Mouse (Mus musculus): ENCODE results near the gene E4f1. TPM values are rescaled to one million over a fixed set of nuclear protein-coding genes. Genes with fewer than 3 reads are reported as not detected.

Gene E4f1
- polyA plus RNA-seq, 1 experiment from 2014 or later, result 39.7 TPM

DNA sequence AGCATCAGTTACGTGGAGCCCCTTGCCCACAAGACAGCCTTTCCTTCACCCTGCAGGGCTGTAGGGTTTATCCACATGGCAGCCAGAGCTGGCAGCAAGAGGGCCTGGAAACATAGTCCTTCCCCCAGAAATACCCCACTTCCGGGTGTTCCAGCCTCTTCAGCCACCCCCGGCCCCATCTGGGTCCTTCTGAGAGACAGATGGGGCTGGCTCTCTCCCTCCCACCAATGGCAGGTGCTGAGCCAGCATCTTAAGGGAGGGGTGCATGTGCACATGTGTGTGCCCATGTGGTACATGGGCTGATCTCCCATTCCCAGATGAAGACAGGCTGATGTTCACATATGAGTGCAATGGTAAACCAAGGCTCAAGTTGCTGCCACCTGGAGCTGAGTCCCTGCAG, 25.3 kb upstream of the E4f1 start:
- 84% methylated on average over 3 of the region's 3 CpGs for WGBS
- H3K9me3 ChIP-seq, result no peaks in the 10 kb centered on the region
- peaks cover 45% of the 10 kb centered on the region for H3K36me3 ChIP-seq
- peaks cover 24% of the 10 kb centered on the region for H3K4me1 ChIP-seq (replicated peaks)
- H3K9ac ChIP-seq, result 0 out of 2 replicates have a peak overlapping the region, but pooled peaks have one; percentile 17
- ATAC-seq (ENCODE audit: low read depth), result no peak
- H3K27ac ChIP-seq (replicated peaks), result no peak overlapping the region; the same call in 1 of the 2 replicates
- H3K4me2 ChIP-seq, result no peak overlapping the region
- no peak overlapping the region for H3K4me3 ChIP-seq
- H3K27me3 ChIP-seq, result no peaks in the 10 kb centered on the region

- Histone ChIP-seq H3K4me1 (replicated peaks) (peaks cover 31% of the 10 kb centered on the region), H3K9me3 (no peaks in the 10 kb centered on the region), H3K36me3 (peaks cover 40% of the 10 kb centered on the region), H3K9ac (no peak overlapping the region), H3K4me3 (no peak overlapping the region), H3K27ac (replicated peaks) (no peak overlapping the region; the same call in 1 of the 2 replicates), H3K4me2 (no peak overlapping the region), H3K27me3 (no peaks in the 10 kb centered on the region)
- WGBS, result 32% methylated on average over 2 of the region's 2 CpGs
- ATAC-seq (ENCODE audit: low read depth), result no peak
Observed at GRCm38 (mm10) chr17:24494627-24495335, 24.7 kb upstream of the E4f1 start.

GRCm38 (mm10) chr17:24490399-24490798, 20.3 kb upstream of the E4f1 start:
- WGBS, result 67% methylated on average over 4 of the region's 4 CpGs
- Histone ChIP-seq H3K4me2 (peak overlapping the region; percentile 85), H3K4me3 (peak overlapping the region; percentile 78), H3K27ac (replicated peaks) (peak overlapping the region; percentile 98; the same call in 1 of the 2 replicates), H3K27me3 (no peaks in the 10 kb centered on the region), H3K9ac (peak overlapping the region; percentile 97), H3K4me1 (replicated peaks) (peaks cover 51% of the 10 kb centered on the region), H3K36me3 (no peaks in the 10 kb centered on the region), H3K9me3 (no peaks in the 10 kb centered on the region)
- ATAC-seq (ENCODE audit: low read depth), result no peak

- Histone ChIP-seq H3K27me3 (no peaks in the 10 kb centered on the region), H3K27ac (replicated peaks) (peak overlapping the region; percentile 98), H3K4me1 (replicated peaks) (peaks cover 46% of the 10 kb centered on the region), H3K4me2 (peak overlapping the region; percentile 85), H3K4me3 (peak overlapping the region; percentile 78), H3K36me3 (no peaks in the 10 kb centered on the region), H3K9me3 (no peaks in the 10 kb centered on the region), H3K9ac (peak overlapping the region; percentile 97)
- WGBS, result 8% methylated on average over 19 of the region's 19 CpGs
- ATAC-seq (ENCODE audit: low read depth), result peak; percentile 62
Observed at GRCm38 (mm10) chr17:24489265-24490030, 19.3 kb upstream of the E4f1 start.

GRCm38 (mm10) chr17:24488662-24489264, 18.6 kb upstream of the E4f1 start:
- Histone ChIP-seq H3K9ac (peak overlapping the region; percentile 97), H3K27me3 (no peaks in the 10 kb centered on the region), H3K27ac (replicated peaks) (peak overlapping the region; percentile 98), H3K4me2 (peak overlapping the region; percentile 85), H3K36me3 (no peaks in the 10 kb centered on the region), H3K4me1 (replicated peaks) (peaks cover 44% of the 10 kb centered on the region), H3K4me3 (peak overlapping the region; percentile 78), H3K9me3 (no peaks in the 10 kb centered on the region)
- under 1% methylated on average over 68 of the region's 81 CpGs for WGBS
- ATAC-seq (ENCODE audit: low read depth), result peak; percentile 79

- H3K4me2 ChIP-seq, result peak within 1 kb of the TSS; percentile 85
- H3K9ac ChIP-seq, result peak within 1 kb of the TSS; percentile 97
- peak within 1 kb of the TSS; percentile 78 for H3K4me3 ChIP-seq
- H3K27me3 ChIP-seq, result no peaks in the 10 kb centered on the region
- H3K27ac ChIP-seq (replicated peaks), result peak within 1 kb of the TSS; percentile 98
- H3K9me3 ChIP-seq, result no peaks in the 10 kb centered on the region
- no peaks in the 10 kb centered on the region for H3K36me3 ChIP-seq
- ATAC-seq (ENCODE audit: low read depth), result peak; percentile 46
- under 1% methylated on average over 43 of the region's 45 CpGs for WGBS
- peaks cover 44% of the 10 kb centered on the region for H3K4me1 ChIP-seq (replicated peaks)
Observed at GRCm38 (mm10) chr17:24488186-24488661, 18.1 kb upstream of the E4f1 start, which contains the start of gene Caskin1. TSS of gene Caskin1 (plus strand) at chr17:24488601.

DNA sequence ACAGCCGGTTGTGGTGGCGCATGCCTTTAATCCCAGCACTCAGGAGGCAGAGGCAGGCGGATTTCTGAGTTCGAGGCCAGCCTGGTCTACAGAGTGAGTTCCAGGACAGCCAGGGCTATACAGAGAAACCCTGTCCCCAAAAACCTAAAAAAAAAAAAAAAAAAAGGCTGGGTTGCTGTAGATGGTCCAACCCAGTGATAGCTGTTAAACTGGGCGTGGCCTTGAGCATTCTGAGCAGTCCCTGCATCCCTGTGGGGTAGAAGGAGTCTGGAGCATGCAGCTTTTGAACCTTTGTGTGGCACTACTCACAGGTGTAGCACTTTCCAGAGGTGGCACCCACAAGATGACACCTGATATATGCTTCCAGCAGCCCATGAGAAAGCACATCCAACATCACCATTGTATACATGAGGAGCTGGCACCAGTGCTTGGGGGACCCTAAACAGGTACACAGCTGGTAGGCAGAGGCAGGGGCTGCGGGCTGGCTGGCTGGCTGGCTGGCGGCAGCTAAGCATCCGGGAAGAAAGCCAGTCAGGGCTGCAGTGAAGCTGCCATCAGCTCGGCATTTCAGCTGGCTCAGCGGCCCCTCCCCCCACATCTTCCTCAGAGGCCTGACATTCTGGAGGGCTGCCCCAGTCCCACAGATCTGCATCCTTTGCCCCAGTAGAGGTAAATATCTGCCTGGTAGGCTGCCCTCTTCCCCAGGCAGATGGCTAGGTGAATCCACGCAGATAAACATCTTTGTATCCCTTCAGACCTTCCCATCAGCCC, 15.2 kb upstream of the E4f1 start:
- H3K4me1 ChIP-seq (replicated peaks), result peaks cover 33% of the 10 kb centered on the region
- no peak overlapping the region for H3K4me3 ChIP-seq
- no peak for ATAC-seq (ENCODE audit: low read depth)
- peak overlapping the region; percentile 51 for H3K9ac ChIP-seq
- no peaks in the 10 kb centered on the region for H3K27me3 ChIP-seq
- H3K36me3 ChIP-seq, result no peaks in the 10 kb centered on the region
- H3K27ac ChIP-seq (replicated peaks), result peak overlapping the region; percentile 52
- peak overlapping the region; percentile 21 for H3K4me2 ChIP-seq
- 42% methylated on average over 11 of the region's 11 CpGs for WGBS
- H3K9me3 ChIP-seq, result no peaks in the 10 kb centered on the region

DNA sequence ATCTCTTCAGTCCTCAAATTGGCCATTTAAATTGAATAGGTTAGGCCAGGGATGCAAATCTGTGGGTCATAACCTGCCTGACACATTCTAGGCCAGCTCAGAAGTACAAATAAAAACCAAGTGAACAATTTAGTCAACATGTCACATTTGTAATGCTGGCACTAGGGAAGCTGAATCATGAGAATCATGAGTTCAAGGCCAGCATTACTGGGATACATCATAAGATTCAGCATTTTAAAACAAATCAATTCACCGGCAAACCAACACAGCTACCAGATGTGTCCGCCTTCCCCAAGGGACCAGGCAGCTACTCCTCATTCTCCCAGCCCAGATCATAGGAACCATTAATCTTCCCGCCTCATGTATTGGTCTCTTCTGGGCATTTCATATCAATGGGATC, 13.4 kb upstream of the E4f1 start:
- H3K4me3 ChIP-seq, result no peak overlapping the region
- no peaks in the 10 kb centered on the region for H3K9me3 ChIP-seq
- no peak overlapping the region for H3K27ac ChIP-seq (replicated peaks)
- ATAC-seq (ENCODE audit: low read depth), result no peak
- no peak overlapping the region for H3K4me2 ChIP-seq
- peaks cover 27% of the 10 kb centered on the region for H3K4me1 ChIP-seq (replicated peaks)
- 65% methylated on average over 3 of the region's 3 CpGs for WGBS
- no peaks in the 10 kb centered on the region for H3K36me3 ChIP-seq
- H3K9ac ChIP-seq, result no peak overlapping the region
- no peaks in the 10 kb centered on the region for H3K27me3 ChIP-seq

- ATAC-seq (ENCODE audit: low read depth), result no peak
- H3K4me3 ChIP-seq, result no peak overlapping the region
- no peak overlapping the region for H3K4me2 ChIP-seq
- H3K27ac ChIP-seq (replicated peaks), result no peak overlapping the region
- no peaks in the 10 kb centered on the region for H3K9me3 ChIP-seq
- H3K9ac ChIP-seq, result no peak overlapping the region
- H3K4me1 ChIP-seq (replicated peaks), result peaks cover 30% of the 10 kb centered on the region
- H3K36me3 ChIP-seq, result peaks cover 13% of the 10 kb centered on the region
- no peaks in the 10 kb centered on the region for H3K27me3 ChIP-seq
- 96% methylated on average over 20 of the region's 20 CpGs for WGBS
Observed at GRCm38 (mm10) chr17:24481027-24481815, 11.1 kb upstream of the E4f1 start.

GRCm38 (mm10) chr17:24480201-24480826, 10.2 kb upstream of the E4f1 start:
- ATAC-seq (ENCODE audit: low read depth), result no peak
- WGBS, result 52% methylated on average over 3 of the region's 3 CpGs
- Histone ChIP-seq H3K27me3 (no peaks in the 10 kb centered on the region), H3K36me3 (peaks cover 22% of the 10 kb centered on the region), H3K9ac (no peak overlapping the region), H3K9me3 (no peaks in the 10 kb centered on the region), H3K4me2 (no peak overlapping the region), H3K27ac (replicated peaks) (no peak overlapping the region), H3K4me1 (replicated peaks) (peaks cover 24% of the 10 kb centered on the region), H3K4me3 (no peak overlapping the region)
